Mouse (Mus musculus): Measurements from ENCODE around the gene Clic4.

DNA sequence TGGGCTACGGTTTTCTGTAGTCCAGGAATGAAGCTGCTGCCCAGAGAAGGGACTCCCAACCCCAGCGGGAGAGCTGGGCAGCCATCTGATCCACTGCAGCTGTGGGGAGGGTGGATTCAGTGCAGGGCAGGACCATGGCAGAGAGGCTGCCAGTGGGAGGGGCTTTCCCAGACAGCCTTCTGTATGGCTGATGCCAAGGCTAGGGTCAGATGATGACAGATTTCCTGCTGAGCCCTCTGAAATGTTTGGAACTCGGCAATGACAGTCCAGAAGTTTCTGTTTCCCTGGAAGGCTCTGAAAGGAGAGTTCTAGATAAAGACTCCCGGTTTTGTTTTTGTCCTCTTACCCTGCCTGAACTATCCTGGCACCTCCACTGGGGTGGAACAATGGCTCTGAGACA is 40.1 kb upstream of the Clic4 start:
- TF ChIP-seq CTCF (IDR thresholded peaks at IDR 0.05; ENCODE audit: control insufficient read depth, insufficient read depth, low read length) = no peak
- peak; percentile 28; the same call in 1 of the 2 replicates for TF ChIP-seq POLR2A (IDR thresholded peaks at IDR 0.05; ENCODE audit: borderline replicate concordance, control insufficient read depth, low read depth, low read length)
